Mouse (Mus musculus) liver, adult 2 months (tissue): ENCODE results near the gene Dusp5.

Source experiments
- CTCF ChIP-seq: fragments of 200-500 bp; IDR thresholded peaks from 2 replicates; pipeline ENCODE4 v1.5.1; 2011; ENCODE audit warnings: low read depth, low read length, control low read depth
- POLR2A ChIP-seq: fragments of 200-500 bp; IDR thresholded peaks from 2 replicates; pipeline ENCODE4 v1.6.1; 2011; ENCODE audit warnings: low read length, control low read depth; ENCODE audit not compliant: insufficient read depth; ENCODE audit errors: extremely low read depth

DNA sequence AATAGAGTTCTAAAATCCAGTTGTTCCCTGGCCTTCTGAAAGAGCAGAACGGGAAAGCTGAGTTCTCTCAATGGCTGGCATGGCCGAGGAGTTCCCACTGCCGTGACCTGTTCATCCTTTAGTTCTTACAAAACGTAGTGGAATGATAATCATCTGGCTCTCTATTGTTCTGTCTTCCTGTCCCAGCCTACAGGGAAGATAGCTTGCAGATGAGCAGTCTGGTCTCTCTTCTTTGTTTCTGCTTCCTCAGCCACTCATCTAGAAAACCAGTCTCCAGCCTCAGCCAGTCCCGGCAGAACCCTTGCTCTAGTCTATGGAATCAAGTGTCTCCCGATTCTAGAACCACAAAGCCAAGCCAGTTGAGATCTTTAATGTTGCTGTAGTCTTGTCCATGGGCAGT is 46.8 kb upstream of the Dusp5 start:
- no peak for TF ChIP-seq CTCF
- no peak for TF ChIP-seq POLR2A
